15 mouse cellular contexts compared by ENCODE assay signal in the genomic region with DNA sequence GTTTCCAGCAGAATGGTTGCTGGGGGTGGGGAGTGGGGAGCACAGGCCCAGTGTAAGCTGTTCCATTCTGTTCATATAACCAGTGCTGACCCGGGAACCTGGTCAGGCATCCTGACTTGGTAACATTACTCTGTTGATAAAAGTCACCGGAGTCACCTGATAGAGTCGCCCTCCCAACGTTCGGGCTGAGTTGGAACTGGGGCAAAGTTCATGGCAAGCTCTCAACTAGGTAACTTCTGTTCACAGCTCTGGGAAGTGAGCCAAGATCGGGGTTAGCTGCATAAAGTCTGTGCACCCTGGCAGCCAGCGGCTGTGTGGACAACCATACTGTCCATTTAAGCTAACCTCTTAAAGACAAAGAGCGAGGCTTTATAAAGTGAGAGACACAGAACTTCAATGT. TPM values are rescaled to one million over a fixed set of nuclear protein-coding genes. Genes with fewer than 3 reads are reported as not detected.
DNase-seq lines count a peak whose midpoint lies in the region; ATAC-seq and TF ChIP-seq lines count a peak whose summit lies in the region.
"Not testable (repeated sequence)": the region's sequence is repeated elsewhere in the genome, so short reads cannot be mapped to it uniquely, and the experiment has no call there.
"Had no signal": no experiment of that assay in that cellular context is flagged by ENCODE, and none has a peak within 500 bp of the region (broad histone marks: within the 10 kb centered on the region; RNA-seq: fewer than 3 reads in every experiment).

No protein-coding gene starts in this region.

- not testable (repeated sequence) for H3K36me3 ChIP-seq in forebrain, postnatal 0 days (ENCODE audit: insufficient read depth); heart, embryonic 13.5 days; intestine, embryonic 16.5 days (ENCODE audit: control insufficient read depth, insufficient read depth, low read length); lung, embryonic 14.5 days (ENCODE audit: insufficient read depth)

- TF ChIP-seq CTCF in forebrain, postnatal 0 days (IDR thresholded peaks at IDR 0.05; ENCODE audit: low read depth); lung, embryonic 14.5 days (IDR thresholded peaks at IDR 0.05; ENCODE audit: low read depth): not testable (repeated sequence)

- DNase-seq in adipocyte (ENCODE audit: low spot score): peak; percentile 61
- DNase-seq in forebrain, postnatal 0 days: not testable (repeated sequence)
- DNase-seq in kidney, postnatal 36 days: peak; percentile 95 to 96
- peak; percentile 75 for DNase-seq in lung, embryonic 14.5 days
- peak; percentile 87 for DNase-seq in urinary bladder, postnatal 14 days (ENCODE audit: low spot score)

- not testable (repeated sequence) for H3K9me3 ChIP-seq in forebrain, postnatal 0 days (ENCODE audit: low read length); intestine, embryonic 16.5 days (ENCODE audit: control insufficient read depth, low read length); lung, embryonic 14.5 days (ENCODE audit: low read depth, low read length)
- peaks cover 18% of the 10 kb centered on the region for H3K9me3 ChIP-seq in heart, embryonic 13.5 days

- H3K27ac ChIP-seq in forebrain, postnatal 0 days (ENCODE audit: low read depth, low read length); lung, embryonic 14.5 days (ENCODE audit: low read depth): not testable (repeated sequence)
- peak overlapping the region; percentile 76 for H3K27ac ChIP-seq in heart, embryonic 13.5 days (replicated peaks)
- peak overlapping the region; percentile 68 for H3K27ac ChIP-seq in intestine, embryonic 16.5 days (ENCODE audit: low read length)

- ATAC-seq in forebrain, postnatal 0 days: peak; percentile 16; the same call in 1 of the 2 replicates
- ATAC-seq in heart, embryonic 13.5 days (ENCODE audit: extremely low read depth, insufficient number of reproducible peaks, low FRiP score, low TSS enrichment): peak; percentile 61; the same call in 1 of the 2 replicates
- peak; percentile 87 for ATAC-seq in intestine, embryonic 16.5 days
- peak; percentile 60 for ATAC-seq in lung, embryonic 14.5 days (ENCODE audit: insufficient read depth)
- ATAC-seq in neutrophil, adult 5-6 weeks (ENCODE audit: extremely low read depth, insufficient number of reproducible peaks, low FRiP score, poor library complexity, severe bottlenecking): 0 out of 2 replicates have a peak, but pooled peaks have one; percentile 16

- not testable (repeated sequence) for H3K4me2 ChIP-seq in forebrain, postnatal 0 days (ENCODE audit: low read depth); intestine, embryonic 16.5 days (ENCODE audit: low read depth, low read length); lung, embryonic 14.5 days
- H3K4me2 ChIP-seq in heart, embryonic 13.5 days: peak overlapping the region; percentile 42

- 60% methylated on average over 8 of the region's 8 CpGs for WGBS in forebrain, postnatal 0 days
- 20% methylated on average over 8 of the region's 8 CpGs for WGBS in heart, embryonic 13.5 days
- 45% methylated on average over 8 of the region's 8 CpGs for WGBS in intestine, embryonic 16.5 days
- WGBS in lung, embryonic 14.5 days: 36% methylated on average over 8 of the region's 8 CpGs

- H3K4me1 ChIP-seq in forebrain, postnatal 0 days (ENCODE audit: insufficient read depth); intestine, embryonic 16.5 days (ENCODE audit: control insufficient read depth, insufficient read depth, low read length); lung, embryonic 14.5 days (ENCODE audit: insufficient read depth): not testable (repeated sequence)
- peaks cover 29% of the 10 kb centered on the region for H3K4me1 ChIP-seq in heart, embryonic 13.5 days

- not testable (repeated sequence) for H3K9ac ChIP-seq in forebrain, postnatal 0 days; heart, embryonic 13.5 days; intestine, embryonic 16.5 days (ENCODE audit: low read depth, low read length); lung, embryonic 14.5 days

- H3K27me3 ChIP-seq in forebrain, postnatal 0 days (ENCODE audit: insufficient read depth, low read length); heart, embryonic 13.5 days (replicated peaks); intestine, embryonic 16.5 days (replicated peaks; ENCODE audit: control insufficient read depth, insufficient read depth, low read length); lung, embryonic 14.5 days (ENCODE audit: insufficient read depth, low read length): not testable (repeated sequence)

- not testable (repeated sequence) for H3K4me3 ChIP-seq in forebrain, postnatal 0 days (ENCODE audit: low read depth, low read length); heart, embryonic 13.5 days; intestine, embryonic 16.5 days (ENCODE audit: low read length); lung, embryonic 14.5 days (ENCODE audit: low read depth, low read length)

RNA-seq across cellular contexts. Expression of a gene that starts 10.1 kb away (rescaled TPM):
- 79.2 and 87.1 TPM in 2 replicates for total RNA-seq in forebrain, postnatal 0 days (2014; rRNA removed)
- polyA plus RNA-seq in forebrain, postnatal 0 days (2015; fragmentation: Nextera tagmentation; extraction: Ambion mirVana): 112 and 119 TPM in 2 replicates
- polyA plus RNA-seq in heart, embryonic 13.5 days (2015; fragmentation: Nextera tagmentation; extraction: Ambion mirVana): 20.8 and 22.4 TPM in 2 replicates
- 159 and 188 TPM in 2 replicates for polyA plus RNA-seq in intestine, embryonic 16.5 days (2015; fragmentation: Nextera tagmentation; extraction: Ambion mirVana)
- polyA plus RNA-seq in lung, embryonic 14.5 days (2014; fragmentation: Nextera tagmentation; extraction: Ambion mirVana): 92.9 and 98.2 TPM in 2 replicates
- total RNA-seq in neutrophil, adult 5-6 weeks (2017): 12.5 and 13.2 TPM in 2 replicates

RNA-seq across cellular contexts. Expression of a gene that starts 11.6 kb away (rescaled TPM):
- total RNA-seq in forebrain, postnatal 0 days (2014; rRNA removed): 14.8 and 17.5 TPM in 2 replicates
- polyA plus RNA-seq in forebrain, postnatal 0 days (2015; fragmentation: Nextera tagmentation; extraction: Ambion mirVana): 12.4 and 24.2 TPM in 2 replicates
- 55.7 and 61.2 TPM in 2 replicates for polyA plus RNA-seq in heart, embryonic 13.5 days (2015; fragmentation: Nextera tagmentation; extraction: Ambion mirVana)
- polyA plus RNA-seq in intestine, embryonic 16.5 days (2015; fragmentation: Nextera tagmentation; extraction: Ambion mirVana): 35.3 and 39.5 TPM in 2 replicates
- polyA plus RNA-seq in lung, embryonic 14.5 days (2014; fragmentation: Nextera tagmentation; extraction: Ambion mirVana): 30.3 and 31.3 TPM in 2 replicates
- 24.1 and 25.2 TPM in 2 replicates for total RNA-seq in neutrophil, adult 5-6 weeks (2017)

RNA-seq across cellular contexts. Expression of a gene that starts 14.6 kb away (rescaled TPM):
- 0.05 and 0.15 TPM in 2 replicates for total RNA-seq in forebrain, postnatal 0 days (2014; rRNA removed)
- polyA plus RNA-seq in forebrain, postnatal 0 days (2015; fragmentation: Nextera tagmentation; extraction: Ambion mirVana): 0.04 and 0.05 TPM in 2 replicates
- polyA plus RNA-seq in heart, embryonic 13.5 days (2015; fragmentation: Nextera tagmentation; extraction: Ambion mirVana): not detected in 2 replicates
- polyA plus RNA-seq in intestine, embryonic 16.5 days (2015; fragmentation: Nextera tagmentation; extraction: Ambion mirVana): not detected in 2 replicates
- not detected in 2 replicates for polyA plus RNA-seq in lung, embryonic 14.5 days (2014; fragmentation: Nextera tagmentation; extraction: Ambion mirVana)
- total RNA-seq in neutrophil, adult 5-6 weeks (2017): not detected in 2 replicates
- polyA plus RNA-seq: embryonic facial prominence, embryonic 15.5 days; hindbrain, embryonic 12.5 days; limb, embryonic 10.5 days; neural tube, embryonic 15.5 days; Patski; small intestine, adult 2 months had no signal

RNA-seq across cellular contexts. Expression of a gene that starts 38.9 kb away (rescaled TPM):
- 0.31 and 0.86 TPM in 2 replicates for total RNA-seq in forebrain, postnatal 0 days (2014; rRNA removed)
- 0.77 and 1.1 TPM in 2 replicates for polyA plus RNA-seq in forebrain, postnatal 0 days (2015; fragmentation: Nextera tagmentation; extraction: Ambion mirVana)
- polyA plus RNA-seq in heart, embryonic 13.5 days (2015; fragmentation: Nextera tagmentation; extraction: Ambion mirVana): 0.19 and 0.66 TPM in 2 replicates
- 12.9 and 20.6 TPM in 2 replicates for polyA plus RNA-seq in intestine, embryonic 16.5 days (2015; fragmentation: Nextera tagmentation; extraction: Ambion mirVana)
- polyA plus RNA-seq in lung, embryonic 14.5 days (2014; fragmentation: Nextera tagmentation; extraction: Ambion mirVana): 0.11 and 0.42 TPM in 2 replicates
- total RNA-seq in neutrophil, adult 5-6 weeks (2017): not detected in 2 replicates

RNA-seq across cellular contexts. Expression of a gene that starts 39.5 kb away (rescaled TPM):
- total RNA-seq in forebrain, postnatal 0 days (2014; rRNA removed): not detected in 2 replicates
- polyA plus RNA-seq in forebrain, postnatal 0 days (2015; fragmentation: Nextera tagmentation; extraction: Ambion mirVana): not detected in 2 replicates
- not detected in 2 replicates for polyA plus RNA-seq in heart, embryonic 13.5 days (2015; fragmentation: Nextera tagmentation; extraction: Ambion mirVana)
- not detected in 2 replicates for polyA plus RNA-seq in intestine, embryonic 16.5 days (2015; fragmentation: Nextera tagmentation; extraction: Ambion mirVana)
- polyA plus RNA-seq in lung, embryonic 14.5 days (2014; fragmentation: Nextera tagmentation; extraction: Ambion mirVana): not detected in 2 replicates
- total RNA-seq in neutrophil, adult 5-6 weeks (2017): not detected in 2 replicates
- polyA plus RNA-seq: embryonic facial prominence, embryonic 15.5 days; hindbrain, embryonic 12.5 days; limb, embryonic 10.5 days; midbrain, embryonic 15.5 days; neural tube, embryonic 15.5 days; Patski; small intestine, adult 2 months had no signal

Comparison
In these comparisons a context has a peak if more than half of its experiments do, and no peak if none do; other contexts are left out.
1. ATAC-seq: peak in every context shown above with its lines; median percentile 87 in intestine, embryonic 16.5 days; 61 in heart, embryonic 13.5 days; 60 in lung, embryonic 14.5 days; 16 in forebrain, postnatal 0 days; 16 in neutrophil, adult 5-6 weeks.